Mouse (Mus musculus): ENCODE results near the gene Dgkd.
"Not testable (repeated sequence)": the region's sequence is repeated elsewhere in the genome, so short reads cannot be mapped to it uniquely, and the experiment has no call there.

Dgkd gene

GRCm38 (mm10) chr1:87852892-87853600, at the start of gene Dgkd:
Gene Dgkd (plus strand): TSS chr1:87853287.
- DNase-seq (ENCODE audit: extremely low spot score, low spot score) = peak; percentile 83

DNA sequence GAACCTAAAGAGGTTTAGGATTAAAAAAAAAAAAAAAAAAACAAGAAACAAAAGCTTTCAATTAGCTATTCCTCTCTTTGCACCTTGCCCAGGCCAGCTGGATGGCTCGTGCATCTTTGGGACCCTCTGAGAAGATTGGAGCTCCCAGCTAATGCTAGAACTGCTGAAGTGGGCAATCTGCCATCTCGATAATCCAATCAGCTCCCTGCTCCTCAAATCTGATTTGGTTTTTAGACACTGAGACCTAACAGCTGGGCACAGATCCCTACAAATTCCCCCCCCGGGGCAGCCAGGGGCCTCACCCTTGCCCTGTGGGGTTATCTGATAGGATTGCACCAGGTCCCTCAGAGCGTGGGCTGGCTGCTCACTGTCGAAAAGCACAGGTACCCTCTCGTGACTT, 49.5 kb upstream of the Dgkd start, which contains the start of gene Sag:
Gene Sag (plus strand): TSS at position 105 of the 400 bp plus-strand sequence.
- no peak for DNase-seq (ENCODE audit: extremely low spot score, low spot score)

DNA sequence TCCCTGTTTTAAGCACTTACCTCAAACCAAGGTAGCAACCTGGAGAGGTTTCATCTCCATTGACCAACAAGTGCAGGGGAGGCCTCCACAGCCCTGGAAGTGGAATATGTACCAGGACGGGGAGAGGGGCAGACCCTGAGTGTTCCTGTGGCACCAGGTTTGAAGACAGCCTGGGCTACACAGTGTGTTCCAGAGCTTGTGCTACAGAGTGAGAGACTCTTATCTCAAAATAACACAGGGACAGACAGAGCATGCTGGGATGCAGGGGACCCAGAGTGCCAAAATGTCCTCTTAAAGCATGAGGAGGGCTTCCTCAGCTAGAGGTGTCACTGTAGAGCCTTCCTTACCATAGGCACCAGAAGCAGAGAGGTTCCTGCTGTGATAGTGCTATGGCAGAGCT, 45.3 kb upstream of the Dgkd start:
- DNase-seq (ENCODE audit: extremely low spot score, low spot score) = no peak

DNA sequence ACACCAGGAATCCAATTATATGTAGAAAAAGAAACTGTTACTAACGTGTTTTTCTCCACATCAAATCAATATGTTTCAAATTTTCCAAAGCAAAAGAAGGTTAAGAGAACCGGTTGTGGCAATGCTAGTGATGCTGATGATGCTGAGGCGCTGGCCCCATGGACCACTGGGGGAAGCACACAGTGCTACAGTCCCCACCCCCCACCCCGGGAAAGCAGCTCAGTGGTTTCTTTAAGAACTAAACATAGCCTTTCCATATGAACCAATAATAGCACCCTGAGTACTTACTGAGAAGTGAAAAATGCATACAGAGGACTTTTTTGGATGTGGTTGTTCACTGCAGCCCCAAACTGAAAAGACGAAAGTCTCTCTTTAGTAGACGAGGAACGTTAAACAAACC, 41.7 kb upstream of the Dgkd start:
- DNase-seq (ENCODE audit: extremely low spot score, low spot score) = no peak

DNA sequence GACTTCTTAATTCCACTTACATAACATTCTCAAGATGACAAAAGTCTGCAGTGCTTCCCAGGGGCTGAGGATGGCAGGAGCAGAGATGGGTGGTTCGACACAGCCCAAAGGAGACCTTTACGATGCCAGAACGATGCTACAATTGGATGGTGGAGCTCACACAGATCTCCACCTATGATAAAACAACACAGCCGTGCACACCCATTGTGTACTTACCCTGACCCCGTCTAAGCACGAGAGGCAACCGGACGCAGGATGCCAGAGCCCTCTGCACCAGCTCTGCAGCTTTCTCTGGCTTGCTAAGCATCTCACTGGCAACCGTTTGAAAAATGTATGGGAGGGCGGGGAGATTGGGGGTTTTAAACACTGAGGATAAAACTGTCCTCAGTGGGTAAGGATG, 41.0 kb upstream of the Dgkd start:
- no peak for DNase-seq (ENCODE audit: extremely low spot score, low spot score)

GRCm38 (mm10) chr1:87813155-87813554, 39.9 kb upstream of the Dgkd start:
- DNase-seq (ENCODE audit: extremely low spot score, low spot score) = no peak

GRCm38 (mm10) chr1:87813681-87814080, 39.4 kb upstream of the Dgkd start:
- no peak for DNase-seq (ENCODE audit: extremely low spot score, low spot score)

DNA sequence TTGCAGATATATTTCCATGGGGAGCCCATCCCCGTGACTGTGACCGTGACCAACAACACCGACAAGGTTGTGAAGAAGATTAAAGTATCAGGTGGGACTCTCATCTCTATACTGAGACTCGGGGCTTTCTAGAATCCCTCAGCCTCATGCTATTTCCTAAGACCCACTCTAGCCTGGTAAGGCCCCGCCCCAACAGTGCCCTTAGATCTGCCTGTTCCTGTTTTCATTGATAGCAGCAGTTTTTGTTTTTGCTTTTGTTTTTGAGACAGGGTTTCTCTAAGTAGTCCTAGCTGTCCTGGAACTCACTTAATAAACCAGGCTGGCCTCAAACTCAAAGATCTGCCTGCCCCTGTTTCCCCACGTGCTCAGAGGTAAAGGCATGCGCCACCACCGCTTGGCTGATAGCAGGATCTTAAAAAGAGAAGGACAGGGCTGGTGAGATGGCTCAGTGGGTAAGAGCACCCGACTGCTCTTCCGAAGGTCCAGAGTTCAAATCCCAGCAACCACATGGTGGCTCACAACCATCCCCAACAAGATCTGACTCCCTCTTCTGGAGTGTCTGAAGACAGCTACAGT, 28.6 kb upstream of the Dgkd start:
- no peak for DNase-seq (ENCODE audit: extremely low spot score, low spot score)

DNA sequence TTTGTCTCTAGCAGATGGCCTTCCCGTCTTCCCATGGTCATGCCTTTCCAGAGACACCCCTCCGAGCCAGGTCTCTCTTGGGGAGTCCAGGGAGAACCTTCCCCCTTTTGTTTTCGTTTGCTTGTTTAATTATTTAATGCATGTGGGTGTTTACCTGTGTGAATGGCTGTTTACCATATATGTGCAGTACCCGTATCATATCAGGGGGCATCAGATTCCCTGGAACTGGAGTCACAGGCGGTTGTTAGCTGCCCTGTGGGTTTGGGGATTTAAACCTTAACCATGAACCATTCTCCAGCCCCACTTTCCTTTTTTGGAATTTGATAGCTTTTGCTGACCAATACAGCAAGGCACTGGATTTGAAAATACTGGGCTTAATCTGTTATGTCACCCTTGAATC, 27.8 kb upstream of the Dgkd start:
- no peak for DNase-seq (ENCODE audit: extremely low spot score, low spot score)

DNA sequence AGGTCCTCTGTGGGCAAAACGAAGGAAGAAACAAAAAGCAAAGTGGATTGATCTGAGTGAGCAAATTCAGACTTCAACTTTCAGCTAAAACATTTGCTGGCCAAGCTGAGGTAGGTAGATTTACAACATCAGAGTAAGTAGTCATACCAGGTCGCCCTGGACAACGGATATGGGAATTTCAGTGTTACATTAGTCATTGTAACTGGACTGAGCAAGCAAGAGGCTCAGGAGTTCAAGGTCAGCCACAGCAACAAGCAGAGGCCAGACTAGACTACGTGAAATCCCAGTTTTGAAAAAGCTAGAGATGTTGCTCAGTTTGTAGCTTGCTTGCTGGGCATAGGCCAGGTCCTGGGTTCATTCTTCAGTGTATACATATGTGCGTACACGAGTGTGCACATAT, 27.1 kb upstream of the Dgkd start:
- DNase-seq (ENCODE audit: extremely low spot score, low spot score) = no peak

GRCm38 (mm10) chr1:87826474-87826873, 26.6 kb upstream of the Dgkd start:
- no peak for DNase-seq (ENCODE audit: extremely low spot score, low spot score)

DNA sequence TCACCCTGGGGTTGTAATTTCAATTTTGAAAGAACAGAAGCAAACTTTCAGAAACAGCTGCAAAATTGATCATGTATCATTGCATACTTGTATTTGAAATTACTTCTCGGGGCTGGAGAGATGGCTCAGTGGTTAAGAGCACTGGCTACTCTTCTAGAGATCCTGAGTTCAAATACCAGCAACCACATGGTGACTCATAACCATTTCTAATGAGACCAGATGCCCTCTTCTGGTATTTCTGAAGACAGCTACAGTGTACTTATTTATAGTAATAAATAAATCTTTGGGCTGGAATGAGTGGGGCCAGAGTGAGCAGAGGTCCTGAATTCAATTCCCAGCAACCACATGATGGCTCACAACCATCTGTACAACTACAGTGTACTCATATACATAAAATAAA, 25.6 kb upstream of the Dgkd start:
- DNase-seq (ENCODE audit: extremely low spot score, low spot score) = not testable (repeated sequence)

DNA sequence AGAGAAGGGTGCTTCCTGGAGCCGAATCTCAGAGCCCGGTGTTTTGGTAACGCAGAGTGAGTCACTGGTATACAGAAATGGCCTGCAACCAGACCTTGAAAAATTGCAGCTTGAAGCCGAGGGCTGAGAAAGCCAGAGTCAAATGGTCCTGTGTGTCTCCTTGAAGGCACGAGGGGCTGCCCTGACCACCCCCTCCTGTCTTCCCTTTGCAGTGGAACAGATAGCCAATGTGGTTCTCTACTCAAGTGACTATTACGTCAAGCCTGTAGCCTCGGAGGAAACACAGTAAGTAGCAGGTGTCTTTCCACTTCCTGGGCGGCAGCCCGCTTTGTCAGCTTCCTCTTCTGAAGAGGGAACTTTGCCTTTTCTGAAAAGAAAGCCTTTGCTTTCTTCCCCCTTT, 24.9 kb upstream of the Dgkd start:
- no peak for DNase-seq (ENCODE audit: extremely low spot score, low spot score)

GRCm38 (mm10) chr1:87828926-87829580, 24.0 kb upstream of the Dgkd start:
- no peak for DNase-seq (ENCODE audit: extremely low spot score, low spot score)

- DNase-seq (ENCODE audit: extremely low spot score, low spot score) = no peak
These were observed 23.4 kb upstream of the Dgkd start for GRCm38 (mm10) chr1:87829621-87830211.

- DNase-seq (ENCODE audit: extremely low spot score, low spot score) = no peak
These were observed 16.6 kb upstream of the Dgkd start for GRCm38 (mm10) chr1:87836453-87836852.

GRCm38 (mm10) chr1:87837018-87837417, 16.1 kb upstream of the Dgkd start:
- DNase-seq (ENCODE audit: extremely low spot score, low spot score) = no peak

DNA sequence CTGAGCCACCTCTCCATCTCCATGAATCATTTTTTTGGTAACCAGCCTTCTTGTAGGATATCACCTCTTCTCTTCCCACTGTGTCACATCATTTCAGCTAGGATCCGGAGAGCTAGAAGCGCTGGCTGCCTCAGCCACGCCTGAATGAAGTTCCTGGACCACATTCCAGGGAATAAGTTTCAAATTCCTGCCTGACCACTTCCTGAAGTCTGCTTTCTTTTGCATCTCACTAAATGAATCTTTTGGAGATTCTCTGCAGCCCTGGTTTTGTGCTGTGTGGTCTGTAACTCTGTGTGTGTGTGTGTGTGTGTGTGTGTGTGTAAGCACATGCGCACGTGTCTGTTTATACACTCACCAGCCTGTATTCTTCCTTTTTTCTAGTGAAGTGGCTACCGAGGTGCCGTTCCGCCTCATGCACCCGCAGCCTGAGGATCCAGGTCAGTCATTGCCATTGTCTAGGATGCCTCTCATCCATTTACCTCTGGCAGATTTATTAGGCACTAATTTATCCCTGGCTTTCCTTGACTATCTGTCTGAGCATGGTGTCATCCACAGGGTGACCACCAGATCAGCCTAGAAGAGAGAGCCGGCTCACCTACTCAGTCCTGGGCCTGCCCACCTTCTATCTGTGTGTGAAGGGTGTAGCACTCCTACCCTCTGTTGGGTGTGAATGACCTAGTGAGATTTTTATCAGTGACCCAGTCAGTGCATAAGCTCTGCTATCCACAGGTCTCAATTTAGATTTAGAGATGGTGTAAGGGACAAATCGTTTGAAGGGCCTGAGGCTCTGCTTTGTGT, 12.5 kb upstream of the Dgkd start:
- no peak for DNase-seq (ENCODE audit: extremely low spot score, low spot score)

DNA sequence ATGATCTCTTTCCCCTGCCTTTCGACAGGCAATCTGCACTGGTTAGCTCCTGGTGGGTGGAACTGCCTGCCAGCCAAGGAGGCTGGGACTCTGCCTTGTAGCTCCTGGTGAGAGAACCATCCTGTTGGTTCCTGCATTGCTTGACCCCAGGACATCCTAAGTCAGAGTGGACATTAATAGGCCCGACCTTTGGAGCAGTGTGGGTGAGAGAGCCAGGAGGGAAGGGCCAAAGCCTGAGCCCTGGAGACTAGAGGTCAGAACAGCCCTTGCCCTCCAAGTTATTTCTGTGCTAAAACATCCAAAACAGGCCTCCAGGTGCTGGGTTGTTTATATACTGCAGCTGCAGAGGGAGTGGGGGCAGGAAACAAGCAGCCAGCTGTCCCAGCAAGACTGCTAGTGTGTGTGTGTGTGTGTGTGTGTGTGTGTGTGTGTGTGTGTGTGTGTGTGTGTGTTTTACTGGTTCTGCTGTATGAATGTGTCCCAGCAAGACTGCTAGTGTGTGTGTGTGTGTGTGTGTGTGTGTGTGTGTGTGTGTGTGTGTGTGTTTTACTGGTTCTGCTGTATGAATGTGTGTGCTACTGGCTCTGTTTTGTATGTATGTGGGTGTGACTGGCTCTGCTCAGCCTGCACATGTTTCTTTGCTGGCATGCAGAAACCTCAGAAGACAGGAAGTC, 6.1 kb upstream of the Dgkd start:
- peak; percentile 43 for DNase-seq (ENCODE audit: extremely low spot score, low spot score)

- DNase-seq (ENCODE audit: extremely low spot score, low spot score) = no peak
These were observed 5.5 kb upstream of the Dgkd start for GRCm38 (mm10) chr1:87847475-87848168.
